Mouse (Mus musculus): ENCODE data around the gene Kdm4b.

GRCm38 (mm10) chr17:56424726-56425583 is 99.1 kb downstream of the Kdm4b start:
- TF ChIP-seq CTCF (IDR thresholded peaks at IDR 0.05; ENCODE audit: insufficient read depth, low read depth, low read length) = no peak
- no peak for TF ChIP-seq POLR2A (IDR thresholded peaks at IDR 0.05; ENCODE audit: insufficient read depth, low read depth, low read length)

Measured in olfactory bulb, adult 2 months (tissue).